Mouse (Mus musculus): ENCODE results near the gene Vstm4.

Gene Vstm4

DNA sequence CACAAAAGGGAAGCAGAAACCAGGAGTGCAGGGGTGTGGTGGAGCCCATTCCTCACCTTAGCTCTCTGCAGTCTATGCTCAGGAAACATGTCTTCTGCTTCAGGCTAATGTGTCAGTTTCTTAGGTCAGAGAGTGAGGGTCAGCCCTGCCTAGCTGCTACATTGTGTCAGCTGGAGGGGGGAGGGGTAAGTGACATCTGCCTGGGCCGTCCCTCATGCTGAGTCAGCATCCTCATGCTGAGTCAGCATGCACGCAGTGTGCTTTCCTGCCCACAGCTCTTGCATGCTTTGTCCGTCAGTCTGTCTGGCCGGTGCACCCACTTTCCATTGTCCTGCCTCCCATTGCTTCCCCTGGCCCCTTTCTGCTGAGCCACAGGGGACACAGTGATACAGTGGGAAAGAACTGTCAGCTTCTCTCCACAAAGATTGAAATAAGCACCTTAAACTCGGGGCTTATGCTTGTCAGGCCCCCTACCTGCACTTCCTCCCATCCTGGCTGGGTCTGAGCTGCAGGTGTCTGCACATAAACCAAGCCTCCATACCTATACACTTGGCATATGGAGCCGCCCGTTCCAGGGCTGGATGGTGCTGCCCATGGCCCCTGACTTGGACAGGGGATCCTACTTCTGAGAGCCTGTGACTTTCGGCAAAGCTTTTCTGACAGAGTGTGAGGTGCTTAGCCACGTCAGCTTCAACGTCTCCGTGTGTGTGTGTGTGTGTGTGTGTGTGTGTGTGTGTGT, 3.4 kb downstream of the Vstm4 start:
- no peak for DNase-seq (ENCODE audit: low read depth, low spot score)

DNA sequence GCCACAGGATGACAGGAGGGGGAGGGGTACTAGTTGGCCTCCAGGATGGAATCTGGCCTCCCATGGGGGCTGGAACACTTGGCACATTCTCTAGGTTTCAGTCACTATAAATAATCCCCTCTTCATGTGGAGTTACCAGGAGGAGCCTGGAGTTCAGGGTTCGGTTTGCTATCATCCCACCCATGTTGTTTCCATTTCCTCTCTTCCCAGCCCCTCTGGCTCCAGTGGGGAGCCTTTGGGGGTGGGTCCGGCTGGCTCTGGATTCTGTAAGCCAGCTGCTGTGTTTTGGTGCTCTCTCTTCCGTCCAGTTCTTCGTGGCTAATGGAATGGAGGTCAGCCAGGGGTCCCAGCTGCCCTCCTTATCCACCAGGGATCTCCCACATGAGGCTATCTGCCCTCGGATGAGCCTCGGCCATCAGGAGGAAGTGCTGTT, 4.6 kb downstream of the Vstm4 start:
- DNase-seq (ENCODE audit: low read depth, low spot score): no peak

- no peak for DNase-seq (ENCODE audit: low read depth, low spot score)
Measured at GRCm38 (mm10) chr14:32861656-32862055, 5.1 kb downstream of the Vstm4 start.

- no peak for DNase-seq (ENCODE audit: low read depth, low spot score)
Measured at GRCm38 (mm10) chr14:32865331-32865730, 8.8 kb downstream of the Vstm4 start.

DNA sequence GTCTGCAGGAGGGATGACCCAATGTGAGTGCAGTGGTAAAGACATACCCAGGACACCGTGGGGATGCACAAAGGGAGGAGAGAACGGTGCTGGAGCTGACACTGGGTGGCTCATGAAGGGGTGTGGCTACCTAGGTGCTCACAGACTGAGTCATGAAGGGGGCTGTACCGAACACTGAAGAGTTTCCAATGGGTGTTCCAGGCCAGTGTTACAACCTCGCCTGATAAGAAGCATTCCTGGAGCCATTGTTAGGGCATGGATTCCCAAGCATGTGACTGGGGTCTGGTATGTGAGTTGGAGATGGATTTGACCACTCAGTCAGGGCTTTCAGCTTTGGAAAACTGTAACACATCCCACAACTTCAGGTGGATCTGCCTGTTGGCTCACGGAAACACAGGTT, 15.4 kb downstream of the Vstm4 start:
- DNase-seq (ENCODE audit: low read depth, low spot score): no peak

DNA sequence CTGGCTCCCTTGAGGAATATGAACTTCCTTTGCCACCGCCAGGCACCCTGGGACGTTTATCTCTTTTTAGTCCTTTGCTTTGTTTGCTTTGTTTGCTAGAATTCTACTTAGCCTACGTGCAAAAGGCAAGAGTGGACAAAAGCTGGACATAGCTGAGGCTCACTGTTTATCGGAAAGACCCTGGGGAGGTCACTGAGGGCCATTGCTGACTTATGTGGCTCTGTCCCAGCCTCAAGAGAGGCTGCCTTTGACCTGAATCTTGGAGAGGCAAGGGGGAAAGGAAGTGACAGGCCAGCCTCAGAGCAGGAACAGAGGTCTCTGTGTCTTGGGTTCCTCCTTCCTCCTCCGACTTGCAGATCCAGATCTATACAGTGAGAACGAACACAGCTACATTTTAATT, 21.0 kb downstream of the Vstm4 start:
- DNase-seq (ENCODE audit: low read depth, low spot score): no peak

- no peak for DNase-seq (ENCODE audit: low read depth, low spot score)
Measured at GRCm38 (mm10) chr14:32880332-32880731, 23.8 kb downstream of the Vstm4 start.

DNA sequence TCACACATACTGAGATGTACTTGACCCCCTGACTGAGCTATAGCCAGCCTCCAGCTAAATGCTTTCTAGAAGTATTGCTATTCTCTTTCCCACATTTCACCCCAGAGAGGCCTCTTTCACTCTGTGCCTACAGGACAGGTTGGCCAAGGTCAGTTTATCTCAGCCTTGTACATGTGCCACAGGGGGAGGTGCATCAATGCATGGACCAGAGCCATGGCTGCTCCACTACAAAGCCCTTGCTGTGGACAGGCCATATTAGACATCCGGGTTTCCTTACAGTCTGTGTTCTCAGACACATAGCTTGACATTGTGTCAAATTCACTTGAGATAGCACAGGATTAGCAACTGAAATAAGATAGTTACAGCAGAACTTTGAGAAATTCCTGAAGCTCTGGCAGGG, 25.1 kb downstream of the Vstm4 start:
- DNase-seq (ENCODE audit: low read depth, low spot score): no peak

DNA sequence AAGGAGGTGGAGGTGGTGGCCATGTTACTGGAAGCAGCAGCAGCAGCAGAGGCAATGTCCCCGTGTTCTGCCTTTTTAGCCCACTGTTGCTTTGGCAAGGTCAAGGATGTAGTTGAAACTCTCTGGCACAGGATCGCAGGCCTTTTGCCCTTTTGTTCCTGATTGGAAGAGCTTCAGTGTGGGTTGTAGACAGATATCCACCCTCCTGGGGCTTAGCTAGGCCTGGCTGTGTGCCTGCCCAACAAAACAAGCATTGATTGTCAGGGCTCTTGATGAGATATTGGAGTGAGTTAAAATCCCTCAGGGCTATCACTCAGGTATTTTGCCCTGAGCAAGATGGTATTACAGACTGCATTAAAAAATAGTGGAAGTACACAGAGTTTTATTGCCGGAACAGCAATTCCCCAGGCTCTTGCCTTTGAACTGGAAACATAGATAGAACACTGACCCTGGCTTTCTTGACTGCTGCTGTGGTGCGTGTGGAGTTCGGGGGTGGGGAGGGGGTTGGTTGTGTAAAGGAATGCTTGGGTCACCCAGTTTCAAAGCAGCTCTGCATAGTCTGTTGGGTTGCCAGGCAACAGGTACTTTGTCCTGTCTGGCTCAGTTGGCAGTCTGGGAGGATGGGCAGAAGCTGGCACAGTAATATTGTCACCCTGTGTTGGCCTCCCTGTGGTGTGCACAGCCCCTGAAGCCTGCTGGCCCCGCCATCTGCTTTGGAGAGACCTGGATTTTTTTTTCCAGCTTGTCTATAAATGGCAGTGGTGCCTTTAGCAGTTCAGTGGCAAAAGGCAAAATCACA, 32.5 kb downstream of the Vstm4 start:
- peak; percentile 17 for DNase-seq (ENCODE audit: low read depth, low spot score)

DNA sequence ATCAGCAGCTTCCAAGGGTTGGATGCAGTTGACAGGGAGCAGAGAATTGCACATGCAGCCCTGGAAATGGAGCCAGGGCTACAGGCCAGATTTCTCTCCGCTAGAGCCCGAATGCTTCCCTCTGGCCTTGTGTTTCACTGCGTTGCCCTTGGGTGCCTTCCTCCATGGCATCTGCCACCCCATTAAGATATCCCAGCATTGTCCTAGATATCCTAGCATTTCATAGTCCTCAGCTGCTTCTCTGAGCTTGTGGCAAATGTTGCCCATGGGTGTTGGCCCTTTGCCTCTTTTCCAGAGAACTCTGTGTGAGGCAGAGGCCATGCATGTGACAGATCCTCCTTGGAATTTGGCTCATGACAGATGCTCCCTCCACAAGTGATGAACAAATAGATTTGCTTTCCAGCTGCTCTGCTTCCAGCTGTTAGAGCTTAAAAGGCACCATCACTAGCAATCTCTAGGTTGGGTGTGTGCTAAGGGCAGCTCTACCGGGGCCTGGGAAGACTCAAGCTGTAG, 37.8 kb downstream of the Vstm4 start:
- DNase-seq (ENCODE audit: low read depth, low spot score): no peak

GRCm38 (mm10) chr14:32894878-32895277, 38.3 kb downstream of the Vstm4 start:
- no peak for DNase-seq (ENCODE audit: low read depth, low spot score)

GRCm38 (mm10) chr14:32896896-32897295, 40.3 kb downstream of the Vstm4 start:
- DNase-seq (ENCODE audit: low read depth, low spot score): no peak

GRCm38 (mm10) chr14:32903203-32903602, 46.6 kb downstream of the Vstm4 start:
- no peak for DNase-seq (ENCODE audit: low read depth, low spot score)

DNA sequence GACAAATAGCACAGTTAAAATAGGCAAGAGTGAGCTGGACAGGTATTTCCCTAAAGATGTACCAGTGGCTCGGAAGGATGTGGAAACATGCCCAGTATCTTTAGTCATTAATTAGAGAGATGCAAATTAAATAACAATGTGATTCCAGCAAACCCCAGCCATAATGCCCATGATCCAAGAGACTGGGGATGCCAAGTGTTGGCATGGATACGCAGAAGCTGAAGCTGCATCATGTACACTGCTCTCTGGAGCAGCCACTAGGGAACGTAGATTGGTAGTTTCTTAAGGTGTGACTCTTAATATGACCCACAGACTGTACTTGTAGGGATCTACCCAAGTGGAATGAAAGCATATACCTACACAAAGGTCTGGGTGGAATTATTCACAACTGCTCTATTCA, 50.0 kb downstream of the Vstm4 start:
- no peak for DNase-seq (ENCODE audit: low read depth, low spot score)

- peak; percentile 19 for DNase-seq (ENCODE audit: low read depth, low spot score)
Measured at GRCm38 (mm10) chr14:32909112-32909511, 52.6 kb downstream of the Vstm4 start.

GRCm38 (mm10) chr14:32911187-32911586, 54.6 kb downstream of the Vstm4 start:
- no peak for DNase-seq (ENCODE audit: low read depth, low spot score)

DNA sequence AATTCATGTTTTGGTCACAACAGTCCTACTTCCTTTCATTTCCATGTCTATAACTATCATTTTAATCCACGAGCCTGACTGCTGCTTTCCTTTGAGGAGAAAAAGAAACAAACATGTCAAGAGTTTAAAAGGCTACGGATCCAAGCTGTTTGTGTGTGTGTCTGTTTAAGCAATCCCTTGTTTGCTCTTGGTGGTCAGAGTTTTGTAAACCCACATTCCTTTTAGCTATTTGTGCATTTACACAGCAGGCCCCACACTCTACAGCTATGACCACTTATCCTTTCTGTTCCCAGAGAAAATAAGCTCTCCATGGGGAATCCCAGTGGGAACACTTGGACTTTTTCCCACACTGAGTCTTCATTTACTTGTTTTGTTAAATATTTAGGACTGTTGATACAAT, 58.8 kb downstream of the Vstm4 start:
- DNase-seq (ENCODE audit: low read depth, low spot score): no peak

- DNase-seq (ENCODE audit: low read depth, low spot score): no peak
Measured at GRCm38 (mm10) chr14:32917919-32918318, 61.4 kb downstream of the Vstm4 start.

GRCm38 (mm10) chr14:32923871-32924270, 67.3 kb downstream of the Vstm4 start:
- peak; percentile 51 for DNase-seq (ENCODE audit: low read depth, low spot score)

DNA sequence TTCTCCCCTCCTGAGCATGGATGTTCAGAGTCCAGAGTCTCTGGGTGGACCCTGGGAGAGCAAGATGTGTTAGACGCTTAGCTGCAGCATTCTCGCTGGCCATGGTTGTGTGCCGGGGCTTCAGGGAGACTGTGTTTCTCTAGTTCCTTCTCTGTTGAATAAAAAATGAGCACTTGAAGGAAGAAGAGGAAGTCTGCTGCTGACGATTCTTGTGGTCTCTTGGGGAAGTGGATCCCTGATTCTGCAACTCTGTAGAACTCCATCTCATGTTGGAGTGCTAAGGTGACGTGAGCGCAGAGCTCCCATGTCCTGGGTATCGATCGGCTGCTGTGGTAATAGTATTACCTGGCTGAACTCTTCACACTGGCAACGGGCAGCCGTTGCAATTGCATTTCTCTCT, 75.2 kb downstream of the Vstm4 start:
- no peak for DNase-seq (ENCODE audit: low read depth, low spot score)

GRCm38 (mm10) chr14:32932220-32932619, 75.7 kb downstream of the Vstm4 start:
- DNase-seq (ENCODE audit: low read depth, low spot score): no peak

GRCm38 (mm10) chr14:32934064-32934463, 77.5 kb downstream of the Vstm4 start:
- DNase-seq (ENCODE audit: low read depth, low spot score): no peak

DNA sequence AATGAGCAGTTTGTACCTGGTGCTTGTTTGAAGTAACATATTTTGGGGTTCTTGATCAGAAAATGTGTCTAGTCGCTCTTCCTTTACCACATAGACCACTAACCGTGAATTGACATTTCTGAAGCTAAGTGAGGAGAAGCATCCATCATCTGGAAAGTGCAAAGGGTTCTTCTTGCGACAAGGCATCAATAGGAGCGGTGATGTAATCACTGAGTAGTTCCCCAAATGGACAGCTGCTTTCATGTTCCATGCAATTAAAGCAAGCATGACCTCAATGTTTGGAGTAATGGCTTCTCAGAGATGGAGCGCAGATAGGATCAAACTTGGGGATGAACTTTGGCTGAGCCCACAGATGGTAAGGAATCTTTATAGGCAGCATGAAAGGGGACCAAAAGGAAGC, 82.7 kb downstream of the Vstm4 start:
- no peak for DNase-seq (ENCODE audit: low read depth, low spot score)
